Mouse (Mus musculus) embryonic facial prominence, embryonic 11.5 days (tissue): ENCODE measurements around the gene Pcnx3. TPM values are rescaled to one million over a fixed set of nuclear protein-coding genes. Genes with fewer than 3 reads are reported as not detected.

Experiments
- ATAC-seq: fragments of 200-750 bp; cut with Nextera tagmentation; replicated peaks from 2 replicates; pipeline ENCODE4 v1.8.0; 2017; ENCODE audit warnings: low read depth; ENCODE audit not compliant: insufficient number of reproducible peaks, low FRiP score, low TSS enrichment
- DNase-seq: peaks from one replicate; pipeline ENCODE4 v3.0.0-alpha.2; 2015; ENCODE audit warnings: low spot score
- H3K27ac ChIP-seq: fragments of 300-500 bp; sonication (generic); replicated peaks from 2 replicates; pipeline ENCODE4 v1.5.1; 2014; ENCODE audit warnings: mild to moderate bottlenecking, low read depth, low read length, control low read depth
- H3K27me3 ChIP-seq: fragments of 300-500 bp; sonication (generic); 2 replicates; pipeline ENCODE4 v1.6.1; 2014; ENCODE audit warnings: mild to moderate bottlenecking, low read length, moderate library complexity, mixed read lengths; ENCODE audit not compliant: control insufficient read depth, insufficient read depth
- H3K36me3 ChIP-seq: fragments of 300-500 bp; sonication (generic); replicated peaks from 2 replicates; pipeline ENCODE4 v1.6.1; 2014; ENCODE audit warnings: low read depth, mild to moderate bottlenecking, low read length, moderate library complexity, mixed read lengths; ENCODE audit not compliant: control insufficient read depth, insufficient read depth
- H3K4me1 ChIP-seq: fragments of 300-500 bp; sonication (generic); 2 replicates; pipeline ENCODE4 v1.6.1; 2014; ENCODE audit warnings: low read length, mixed read lengths; ENCODE audit not compliant: control insufficient read depth, insufficient read depth
- H3K4me2 ChIP-seq: fragments of 300-500 bp; sonication (generic); 2 replicates; pipeline ENCODE4 v1.6.1; 2014; ENCODE audit warnings: low read depth, mild to moderate bottlenecking, control low read depth, low read length, moderate library complexity
- H3K4me3 ChIP-seq: fragments of 300-500 bp; sonication (generic); 2 replicates; pipeline ENCODE4 v1.5.1; 2014; ENCODE audit warnings: low read depth, low read length, control low read depth
- H3K9ac ChIP-seq: fragments of 300-500 bp; sonication (generic); replicated peaks from 2 replicates; pipeline ENCODE4 v1.6.1; 2014; ENCODE audit warnings: mild to moderate bottlenecking, control low read depth, low read length
- H3K9me3 ChIP-seq: fragments of 300-500 bp; sonication (generic); replicated peaks from 2 replicates; pipeline ENCODE4 v1.6.1; 2016; ENCODE audit warnings: mild to moderate bottlenecking, low read length, inconsistent platforms, mixed read lengths; ENCODE audit not compliant: control insufficient read depth
- WGBS: fragments of 180-500 bp; shearing (Covaris S2); extraction: QIAGEN DNeasy Blood & Tissue Kit; methylation state at CpG from one replicate; pipeline ENCODE4 v1.1.7; 2014; 5-methylcytosine and 5-hydroxymethylcytosine counted together
- polyA plus RNA-seq: library from polyadenylated mRNA; unstranded; fragments of >200 nt; fragmentation: Nextera tagmentation; extraction: Ambion mirVana; gene quantifications from 2 replicates; pipeline ENCODE4 v1.2.1, GENCODE M21; 2014

Pcnx3 gene
- polyA plus RNA-seq: 17.5 and 22.0 TPM in 2 replicates

DNA sequence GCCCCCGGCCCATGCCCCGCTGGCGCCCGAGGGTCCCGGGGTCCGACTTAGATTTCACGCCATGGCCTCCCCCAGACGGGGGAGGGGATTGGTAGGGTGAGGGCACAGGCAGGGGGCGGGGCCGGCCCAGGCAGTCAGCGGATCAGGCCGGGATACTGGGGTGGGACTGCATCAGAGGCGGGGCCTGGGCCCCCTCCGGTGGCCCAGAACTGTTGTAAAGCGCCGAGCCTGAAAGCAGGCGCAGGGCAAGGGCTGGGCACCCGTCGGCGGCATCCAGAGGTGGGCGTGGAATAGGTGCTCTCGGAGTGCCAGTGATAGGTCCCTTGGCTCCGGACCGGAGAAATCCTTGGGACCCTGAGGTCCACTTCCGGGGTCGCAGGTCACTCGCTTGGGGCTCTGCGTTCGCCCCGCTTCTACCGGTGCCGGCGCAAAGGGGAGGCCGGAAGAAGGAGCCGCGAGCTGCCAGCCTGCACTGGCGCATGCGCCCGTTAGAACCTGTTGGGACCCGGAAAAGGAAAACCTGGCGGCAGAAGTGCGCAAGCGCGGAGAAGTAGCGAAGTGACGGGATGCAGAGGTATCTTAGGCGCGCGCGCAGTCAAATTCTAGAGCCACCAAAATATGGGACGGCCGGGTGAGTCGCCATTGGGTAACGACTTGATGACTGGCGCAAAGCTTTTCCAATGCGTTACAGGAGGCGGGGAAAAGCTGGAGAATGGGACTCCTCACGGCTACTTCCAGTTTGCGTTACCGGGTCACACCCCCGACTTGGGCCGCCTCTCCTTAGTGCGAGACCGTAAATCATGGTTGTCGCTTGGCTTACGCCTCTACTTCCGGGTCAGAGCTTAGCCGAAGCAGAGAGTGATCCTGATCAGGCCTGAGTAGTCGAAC is at the start of gene Pcnx3, which contains the start of gene Map3k11:
Pcnx3 (minus strand) TSS at position 709 of the 888 bp plus-strand sequence.
Map3k11 (plus strand) TSS at position 543 of the 888 bp plus-strand sequence.
- ATAC-seq: peak; percentile 90

DNA sequence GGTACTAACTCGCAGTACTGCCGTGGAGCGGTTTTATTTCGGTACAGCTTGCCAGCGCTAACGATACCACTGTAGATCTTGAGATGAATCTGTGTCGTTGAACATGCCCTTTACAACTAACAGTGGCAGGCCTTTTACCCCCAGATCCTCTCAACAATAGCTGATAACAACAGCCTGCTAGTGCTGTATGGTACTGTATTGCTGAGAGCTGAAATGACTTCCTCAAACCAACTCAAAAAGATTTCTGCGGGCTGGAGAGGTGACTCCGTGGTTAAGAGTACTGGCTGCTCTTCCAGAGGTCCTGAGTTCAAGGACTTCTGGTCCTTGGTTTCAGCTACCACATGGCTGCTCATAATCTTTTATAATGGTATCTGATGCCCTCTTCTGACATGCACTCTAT is 45.6 kb upstream of the Pcnx3 start:
- no peak overlapping the region for H3K4me2 ChIP-seq
- no peak for DNase-seq
- H3K36me3 ChIP-seq: no peaks in the 10 kb centered on the region; the same call in 1 of the 2 replicates
- WGBS: 77% methylated on average over 9 of the region's 9 CpGs
- H3K4me3 ChIP-seq: no peak overlapping the region
- H3K9me3 ChIP-seq: no peaks in the 10 kb centered on the region
- no peak for ATAC-seq
- H3K27me3 ChIP-seq: no peaks in the 10 kb centered on the region; the same call in 1 of the 2 replicates
- H3K9ac ChIP-seq: no peak overlapping the region
- peaks cover 4% of the 10 kb centered on the region; the same call in 1 of the 2 replicates for H3K4me1 ChIP-seq
- H3K27ac ChIP-seq: no peak overlapping the region

More for the DNA sequence above, at the start of gene Pcnx3, which contains the start of gene Map3k11:
- under 1% methylated on average over 68 of the region's 69 CpGs for WGBS
- Histone ChIP-seq H3K9me3 (no peaks in the 10 kb centered on the region), H3K4me2 (peak within 1 kb of the TSS; percentile 71), H3K36me3 (peaks cover 3% of the 10 kb centered on the region), H3K4me1 (peaks cover 12% of the 10 kb centered on the region), H3K4me3 (peak within 1 kb of the TSS; percentile 71), H3K9ac (peak within 1 kb of the TSS; percentile 69), H3K27me3 (no peaks in the 10 kb centered on the region), H3K27ac (peak within 1 kb of the TSS; percentile 61)
- peak; percentile 97 for DNase-seq

DNA sequence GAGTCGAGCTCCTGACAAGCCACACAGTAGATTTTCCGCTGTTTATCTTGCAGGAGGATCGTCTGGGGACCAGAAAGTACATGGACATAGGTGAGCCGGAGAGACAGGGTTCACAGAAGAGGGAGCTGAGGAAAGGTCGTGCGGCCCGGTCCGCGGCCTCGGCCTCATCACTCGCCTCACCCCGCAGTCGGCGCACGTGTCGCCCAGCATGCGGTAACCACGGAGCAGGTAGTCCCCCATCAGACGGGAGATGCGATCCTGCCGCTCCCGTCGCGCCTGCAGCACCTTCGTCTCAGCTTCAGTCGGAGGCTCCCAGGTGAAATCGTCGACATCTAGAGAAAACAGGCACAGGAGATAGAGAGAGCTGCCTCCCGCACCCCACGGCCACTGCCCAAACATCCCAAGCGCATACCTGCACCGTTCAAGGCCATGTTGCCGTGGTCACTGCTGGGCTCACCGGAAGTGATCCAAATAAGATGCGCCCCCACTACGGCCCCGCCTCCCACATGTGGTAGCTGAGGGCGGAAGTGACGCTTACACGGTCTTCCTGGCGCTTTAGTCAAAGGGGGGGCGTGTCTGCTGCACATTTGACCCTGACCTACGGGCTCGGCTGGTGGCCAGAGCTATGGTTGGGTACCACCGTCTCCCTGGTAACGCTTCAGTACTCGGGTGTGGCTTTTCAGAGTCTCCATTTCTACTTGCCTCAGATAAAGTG is 42.7 kb upstream of the Pcnx3 start:
- ATAC-seq (peak; percentile 85), DNase-seq (peak; percentile 98)
- WGBS: under 1% methylated on average over 47 of the region's 47 CpGs
- H3K36me3 ChIP-seq: no peaks in the 10 kb centered on the region; the same call in 1 of the 2 replicates
- peaks cover 6% of the 10 kb centered on the region for H3K4me1 ChIP-seq
- no peaks in the 10 kb centered on the region for H3K9me3 ChIP-seq
- peak overlapping the region; percentile 95 for H3K4me2 ChIP-seq
- peak overlapping the region; percentile 77 for H3K9ac ChIP-seq
- no peaks in the 10 kb centered on the region for H3K27me3 ChIP-seq
- peak overlapping the region; percentile 83 for H3K4me3 ChIP-seq
- no peak overlapping the region for H3K27ac ChIP-seq

DNA sequence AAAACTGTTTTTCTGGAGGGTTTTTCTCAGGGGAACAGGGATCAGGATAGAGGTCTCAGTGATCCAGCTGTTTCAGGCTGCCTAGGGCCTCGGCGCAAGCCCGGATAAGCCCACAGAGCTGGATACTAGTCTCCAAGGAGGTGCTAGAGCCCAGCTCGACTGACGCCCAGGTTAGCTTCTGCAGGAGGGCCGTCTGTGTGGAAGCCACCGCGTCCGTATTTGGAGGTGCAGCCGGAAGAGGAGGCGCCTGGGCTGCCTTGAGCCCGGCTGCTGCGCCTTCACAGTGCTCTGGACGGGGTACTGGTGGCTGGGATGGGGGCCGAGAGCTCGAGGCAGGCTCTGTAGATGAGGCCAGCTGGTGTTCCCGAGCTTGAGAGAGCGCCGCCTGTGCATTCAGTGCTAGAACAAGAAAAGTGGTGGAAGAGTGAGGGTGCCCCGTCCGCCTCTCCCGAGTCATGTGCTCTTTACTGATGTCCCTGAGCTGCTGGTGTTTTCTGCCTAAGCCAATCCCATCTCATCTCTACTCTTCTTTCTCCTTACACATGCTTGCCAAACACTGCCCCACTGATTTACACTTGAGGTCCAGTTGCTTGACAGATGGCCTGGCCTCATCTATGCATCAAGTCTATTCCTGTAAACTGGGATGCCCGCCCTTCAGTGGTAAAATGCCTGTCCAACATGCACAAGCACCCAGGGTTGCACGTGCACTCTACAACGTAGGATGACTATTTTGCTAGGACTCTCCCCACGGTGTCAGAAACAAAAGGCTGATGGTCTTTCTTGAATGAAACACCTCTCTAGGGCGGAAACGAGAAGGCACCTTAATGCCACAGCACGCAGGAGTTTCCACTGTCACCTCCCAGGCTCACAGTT is 41.8 kb upstream of the Pcnx3 start:
- DNase-seq (no peak), ATAC-seq (no peak)
- Histone ChIP-seq H3K27ac (no peak overlapping the region), H3K9me3 (no peaks in the 10 kb centered on the region), H3K27me3 (no peaks in the 10 kb centered on the region), H3K36me3 (no peaks in the 10 kb centered on the region; the same call in 1 of the 2 replicates), H3K4me2 (peak overlapping the region; percentile 95), H3K9ac (peak overlapping the region; percentile 77), H3K4me1 (peaks cover 10% of the 10 kb centered on the region), H3K4me3 (peak overlapping the region; percentile 83)
- 75% methylated on average over 29 of the region's 29 CpGs for WGBS

DNA sequence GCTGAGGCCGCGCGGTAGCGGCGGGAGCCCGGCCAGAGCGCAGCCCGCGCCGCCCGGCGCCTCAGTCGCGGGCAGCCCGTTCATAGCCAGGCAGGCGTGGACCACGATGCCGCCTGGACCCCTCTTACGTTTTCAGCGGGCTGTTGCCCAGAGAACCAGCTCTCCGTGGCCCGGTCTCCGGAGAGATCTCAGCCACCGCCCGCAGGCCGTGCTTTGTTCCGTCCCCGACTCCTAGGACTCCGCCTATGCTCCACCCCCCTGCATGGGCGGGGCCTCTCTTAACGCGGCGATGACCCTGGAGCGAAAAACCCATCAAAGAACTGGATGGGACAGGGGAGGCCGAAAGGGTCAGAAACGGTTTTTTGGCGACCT is 40.7 kb upstream of the Pcnx3 start, which contains the start of gene Fam89b:
Fam89b (minus strand) TSS at position 210 of the 372 bp plus-strand sequence.
- Histone ChIP-seq H3K27me3 (no peaks in the 10 kb centered on the region), H3K9ac (peak within 1 kb of the TSS; percentile 100), H3K4me1 (peaks cover 10% of the 10 kb centered on the region), H3K4me2 (peak within 1 kb of the TSS; percentile 93), H3K27ac (peak within 1 kb of the TSS; percentile 95), H3K36me3 (no peaks in the 10 kb centered on the region; the same call in 1 of the 2 replicates), H3K4me3 (peak within 1 kb of the TSS; percentile 88), H3K9me3 (no peaks in the 10 kb centered on the region)
- under 1% methylated on average over 37 of the region's 37 CpGs for WGBS
- ATAC-seq: peak; percentile 69
- peak; percentile 94 for DNase-seq

DNA sequence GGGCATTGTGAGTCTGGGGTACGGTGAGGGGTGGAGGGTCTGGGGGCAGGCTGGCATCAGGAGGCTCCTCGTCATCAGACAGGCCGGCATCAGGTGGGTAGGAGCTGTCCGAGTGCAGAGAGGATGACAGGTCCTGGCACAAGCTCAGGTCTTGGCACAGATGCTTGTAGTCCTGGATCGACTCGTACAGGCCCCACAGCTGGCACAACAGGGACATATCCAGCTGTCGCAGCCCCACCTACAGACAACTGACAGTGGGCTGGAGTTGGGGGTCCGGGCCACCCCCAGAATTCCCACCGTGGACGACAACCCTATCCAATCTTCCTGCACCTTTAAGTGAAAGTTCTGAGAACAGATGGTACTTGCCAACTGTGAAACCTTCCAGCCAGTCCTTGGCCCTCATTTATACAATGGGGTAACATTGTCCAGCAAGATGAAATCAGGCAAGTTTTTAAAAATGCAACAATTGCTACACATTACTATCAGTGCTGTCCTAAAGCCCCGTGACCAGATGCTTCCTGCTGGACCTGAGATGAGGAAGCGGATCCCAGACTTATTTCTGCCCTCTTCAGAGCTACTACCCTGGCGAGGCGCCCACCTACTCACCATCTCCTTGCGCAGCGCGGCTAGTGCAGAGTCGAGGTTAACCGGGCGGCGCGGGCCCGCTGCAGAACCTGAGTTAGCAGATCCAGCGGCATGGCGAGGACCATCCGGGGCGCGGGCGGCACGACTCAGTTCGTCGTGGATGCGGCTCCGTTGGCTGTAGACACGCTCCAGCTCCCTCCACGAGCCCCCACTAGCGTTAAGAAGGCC is 40.1 kb upstream of the Pcnx3 start:
- H3K4me3 ChIP-seq: peak overlapping the region; percentile 88
- peaks cover 10% of the 10 kb centered on the region for H3K4me1 ChIP-seq

More for the DNA sequence above, 40.1 kb upstream of the Pcnx3 start:
- Histone ChIP-seq H3K27me3 (no peaks in the 10 kb centered on the region), H3K27ac (peak overlapping the region; percentile 95), H3K36me3 (peaks cover 3% of the 10 kb centered on the region), H3K9ac (peak overlapping the region; percentile 100), H3K4me2 (peak overlapping the region; percentile 93), H3K9me3 (no peaks in the 10 kb centered on the region)
- peak; percentile 52 for DNase-seq
- 10% methylated on average over 37 of the region's 37 CpGs for WGBS
- ATAC-seq: 0 out of 2 replicates have a peak, but pooled peaks have one; percentile 3
